Mouse (Mus musculus): ENCODE results near the gene Tex13c2.

- no peak for TF ChIP-seq POLR2A (IDR thresholded peaks at IDR 0.05; ENCODE audit: borderline replicate concordance, low read depth, low read length)
- no peak for TF ChIP-seq CTCF (IDR thresholded peaks at IDR 0.05; ENCODE audit: low read depth, low read length)
These were observed 50.7 kb downstream of the Tex13c2 start for GRCm38 (mm10) chrX:42540030-42540755.

All from bone marrow macrophage, adult 2 months (primary cell).